Mouse (Mus musculus): ENCODE results near the gene Rest. TPM values are rescaled to one million over a fixed set of nuclear protein-coding genes. Genes with fewer than 3 reads are reported as not detected.

Rest gene
- polyA plus RNA-seq, 1 experiment = 3.7 TPM

GRCm38 (mm10) chr5:77245787-77246671 is 19.3 kb upstream of the Rest start:
- H3K36me3 ChIP-seq (replicated peaks; ENCODE audit: low read length) = no peaks in the 10 kb centered on the region
- no peak for TF ChIP-seq FLI1 (IDR thresholded peaks at IDR 0.05; ENCODE audit: low read length)
- TF ChIP-seq GATA1 (IDR thresholded peaks at IDR 0.05; ENCODE audit: borderline replicate concordance, low read length) = no peak
- peaks cover 25% of the 10 kb centered on the region for H3K4me1 ChIP-seq
- no peaks in the 10 kb centered on the region for H3K9me3 ChIP-seq
- H3K27me3 ChIP-seq (replicated peaks) = peaks cover 2% of the 10 kb centered on the region
- peak overlapping the region; percentile 89 for H3K4me3 ChIP-seq (replicated peaks)

- Histone ChIP-seq H3K4me3 (replicated peaks) (no peak overlapping the region), H3K9me3 (no peaks in the 10 kb centered on the region), H3K36me3 (replicated peaks; ENCODE audit: low read length) (no peaks in the 10 kb centered on the region), H3K4me1 (peaks cover 36% of the 10 kb centered on the region), H3K27me3 (replicated peaks) (no peaks in the 10 kb centered on the region)
- no peak for TF ChIP-seq FLI1 (IDR thresholded peaks at IDR 0.05; ENCODE audit: low read length)
- no peak for TF ChIP-seq GATA1 (IDR thresholded peaks at IDR 0.05; ENCODE audit: borderline replicate concordance, low read length)
Measured at GRCm38 (mm10) chr5:77250083-77250482, 15.2 kb upstream of the Rest start.

- Histone ChIP-seq H3K4me1 (peaks cover 23% of the 10 kb centered on the region), H3K36me3 (replicated peaks; ENCODE audit: low read length) (no peaks in the 10 kb centered on the region), H3K4me3 (replicated peaks) (no peak overlapping the region), H3K9me3 (no peaks in the 10 kb centered on the region), H3K27me3 (replicated peaks) (no peaks in the 10 kb centered on the region)
- TF ChIP-seq FLI1 (IDR thresholded peaks at IDR 0.05; ENCODE audit: low read length) (no peak), GATA1 (IDR thresholded peaks at IDR 0.05; ENCODE audit: borderline replicate concordance, low read length) (no peak)
Measured at GRCm38 (mm10) chr5:77251656-77252055, 13.6 kb upstream of the Rest start.

GRCm38 (mm10) chr5:77252115-77252827 is 13.0 kb upstream of the Rest start:
- H3K9me3 ChIP-seq = no peaks in the 10 kb centered on the region
- TF ChIP-seq FLI1 (IDR thresholded peaks at IDR 0.05; ENCODE audit: low read length) (no peak), GATA1 (IDR thresholded peaks at IDR 0.05; ENCODE audit: borderline replicate concordance, low read length) (no peak)
- H3K36me3 ChIP-seq (replicated peaks; ENCODE audit: low read length) = no peaks in the 10 kb centered on the region
- H3K4me3 ChIP-seq (replicated peaks) = peak overlapping the region; percentile 35
- no peaks in the 10 kb centered on the region for H3K27me3 ChIP-seq (replicated peaks)
- H3K4me1 ChIP-seq = peaks cover 23% of the 10 kb centered on the region

GRCm38 (mm10) chr5:77253154-77253553 is 12.1 kb upstream of the Rest start:
- H3K9me3 ChIP-seq = no peaks in the 10 kb centered on the region
- no peaks in the 10 kb centered on the region for H3K27me3 ChIP-seq (replicated peaks)
- TF ChIP-seq GATA1 (IDR thresholded peaks at IDR 0.05; ENCODE audit: borderline replicate concordance, low read length) (no peak), FLI1 (IDR thresholded peaks at IDR 0.05; ENCODE audit: low read length) (no peak)
- no peak overlapping the region for H3K4me3 ChIP-seq (replicated peaks)
- no peaks in the 10 kb centered on the region for H3K36me3 ChIP-seq (replicated peaks; ENCODE audit: low read length)
- peaks cover 23% of the 10 kb centered on the region for H3K4me1 ChIP-seq

GRCm38 (mm10) chr5:77254402-77254801 is 10.9 kb upstream of the Rest start:
- Histone ChIP-seq H3K27me3 (replicated peaks) (peaks cover 1% of the 10 kb centered on the region), H3K4me1 (peaks cover 22% of the 10 kb centered on the region), H3K36me3 (replicated peaks; ENCODE audit: low read length) (no peaks in the 10 kb centered on the region), H3K9me3 (no peaks in the 10 kb centered on the region), H3K4me3 (replicated peaks) (no peak overlapping the region)
- TF ChIP-seq FLI1 (IDR thresholded peaks at IDR 0.05; ENCODE audit: low read length) = no peak
- no peak for TF ChIP-seq GATA1 (IDR thresholded peaks at IDR 0.05; ENCODE audit: borderline replicate concordance, low read length)

GRCm38 (mm10) chr5:77257603-77258002 is 7.7 kb upstream of the Rest start:
- peaks cover 8% of the 10 kb centered on the region for H3K27me3 ChIP-seq (replicated peaks)
- no peak for TF ChIP-seq FLI1 (IDR thresholded peaks at IDR 0.05; ENCODE audit: low read length)
- no peak for TF ChIP-seq GATA1 (IDR thresholded peaks at IDR 0.05; ENCODE audit: borderline replicate concordance, low read length)
- no peaks in the 10 kb centered on the region for H3K9me3 ChIP-seq
- no peaks in the 10 kb centered on the region for H3K36me3 ChIP-seq (replicated peaks; ENCODE audit: low read length)
- no peak overlapping the region for H3K4me3 ChIP-seq (replicated peaks)
- peaks cover 9% of the 10 kb centered on the region for H3K4me1 ChIP-seq

- Histone ChIP-seq H3K36me3 (replicated peaks; ENCODE audit: low read length) (no peaks in the 10 kb centered on the region), H3K4me1 (peaks cover 8% of the 10 kb centered on the region), H3K4me3 (replicated peaks) (no peak overlapping the region), H3K9me3 (no peaks in the 10 kb centered on the region), H3K27me3 (replicated peaks) (peaks cover 8% of the 10 kb centered on the region)
- TF ChIP-seq GATA1 (IDR thresholded peaks at IDR 0.05; ENCODE audit: borderline replicate concordance, low read length) = no peak
- TF ChIP-seq FLI1 (IDR thresholded peaks at IDR 0.05; ENCODE audit: low read length) = no peak
Measured at GRCm38 (mm10) chr5:77259315-77259714, 6.0 kb upstream of the Rest start.

GRCm38 (mm10) chr5:77260141-77260540 is 5.2 kb upstream of the Rest start:
- TF ChIP-seq GATA1 (IDR thresholded peaks at IDR 0.05; ENCODE audit: borderline replicate concordance, low read length) (no peak), FLI1 (IDR thresholded peaks at IDR 0.05; ENCODE audit: low read length) (no peak)
- no peaks in the 10 kb centered on the region for H3K9me3 ChIP-seq
- H3K27me3 ChIP-seq (replicated peaks) = peaks cover 8% of the 10 kb centered on the region
- H3K4me1 ChIP-seq = peaks cover 11% of the 10 kb centered on the region
- no peaks in the 10 kb centered on the region for H3K36me3 ChIP-seq (replicated peaks; ENCODE audit: low read length)
- no peak overlapping the region for H3K4me3 ChIP-seq (replicated peaks)

- Histone ChIP-seq H3K36me3 (replicated peaks; ENCODE audit: low read length) (no peaks in the 10 kb centered on the region), H3K27me3 (replicated peaks) (peaks cover 8% of the 10 kb centered on the region), H3K4me3 (replicated peaks) (no peak overlapping the region), H3K9me3 (no peaks in the 10 kb centered on the region), H3K4me1 (peaks cover 11% of the 10 kb centered on the region)
- TF ChIP-seq GATA1 (IDR thresholded peaks at IDR 0.05; ENCODE audit: borderline replicate concordance, low read length) = no peak
- no peak for TF ChIP-seq FLI1 (IDR thresholded peaks at IDR 0.05; ENCODE audit: low read length)
Measured at GRCm38 (mm10) chr5:77261137-77261536, 4.2 kb upstream of the Rest start.

All from megakaryocyte, embryonic 14.5 days (primary cell).